Mouse (Mus musculus): ENCODE data around the gene Sohlh2. TPM values are rescaled to one million over a fixed set of nuclear protein-coding genes. Genes with fewer than 3 reads are reported as not detected.
"Not testable (repeated sequence)": the region's sequence is repeated elsewhere in the genome, so short reads cannot be mapped to it uniquely, and the experiment has no call there.

The Sohlh2 gene
- polyA plus RNA-seq, 1 experiment, result 0.21 TPM

DNA sequence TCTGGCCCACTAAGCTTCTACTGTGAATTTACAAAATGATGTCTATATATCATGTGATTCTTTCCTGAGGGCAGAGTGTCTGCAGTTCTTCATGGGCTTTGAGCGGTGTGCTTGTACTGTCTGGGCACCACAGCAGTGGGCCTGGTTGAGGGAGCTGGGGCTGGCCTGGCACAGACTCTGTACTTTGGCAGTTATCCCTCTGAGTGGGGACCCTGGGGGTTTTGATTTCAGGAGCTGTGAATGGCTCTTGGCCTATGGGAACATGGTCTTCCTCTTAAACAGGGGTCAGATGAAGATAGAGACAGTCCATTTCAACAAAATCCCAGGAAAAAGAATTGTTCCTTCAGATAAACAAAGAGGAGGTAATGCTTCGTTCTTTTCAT is 14.5 kb downstream of the Sohlh2 start:
- Histone ChIP-seq H3K4me3 (ENCODE audit: insufficient read depth, low read length) (no peak overlapping the region), H3K4me1 (ENCODE audit: control insufficient read depth, insufficient read depth, low read length) (no peaks in the 10 kb centered on the region), H3K27ac (ENCODE audit: insufficient read depth, low read length) (peak overlapping the region; percentile 74)
- no peak for TF ChIP-seq POLR2A (IDR thresholded peaks at IDR 0.05; ENCODE audit: low read depth, low read length)
- no peak for TF ChIP-seq CTCF (IDR thresholded peaks at IDR 0.05; ENCODE audit: borderline replicate concordance, insufficient read depth, low read length)

DNA sequence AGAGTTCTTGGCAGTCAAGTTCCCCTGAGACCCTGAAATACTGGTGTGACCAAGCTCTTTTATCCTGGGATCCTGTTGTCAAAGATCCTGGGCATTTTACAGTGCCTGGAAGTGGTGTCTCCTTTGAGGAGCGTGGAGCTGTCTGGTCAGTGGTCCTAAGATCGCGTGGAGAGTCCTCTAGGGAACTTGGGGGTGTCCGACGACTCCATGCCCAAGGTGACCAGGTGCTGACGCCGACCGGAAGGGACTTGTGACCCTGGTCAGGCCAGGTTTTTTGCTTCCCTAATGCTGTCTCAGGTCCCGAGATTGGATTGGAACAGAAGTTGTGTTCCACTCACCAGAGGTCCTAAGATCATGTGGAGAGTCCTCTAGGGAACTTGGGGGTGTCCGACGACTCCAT is 21.8 kb downstream of the Sohlh2 start:
- H3K4me3 ChIP-seq (ENCODE audit: insufficient read depth, low read length); H3K27ac ChIP-seq (ENCODE audit: insufficient read depth, low read length); H3K4me1 ChIP-seq (ENCODE audit: control insufficient read depth, insufficient read depth, low read length): not testable (repeated sequence)

GRCm38 (mm10) chr3:55206413-55206812 is 24.6 kb downstream of the Sohlh2 start:
- no peaks in the 10 kb centered on the region for H3K4me1 ChIP-seq (ENCODE audit: control insufficient read depth, insufficient read depth, low read length)
- TF ChIP-seq CTCF (IDR thresholded peaks at IDR 0.05; ENCODE audit: borderline replicate concordance, insufficient read depth, low read length) (no peak), POLR2A (IDR thresholded peaks at IDR 0.05; ENCODE audit: low read depth, low read length) (no peak)
- no peak overlapping the region for H3K27ac ChIP-seq (ENCODE audit: insufficient read depth, low read length)
- H3K4me3 ChIP-seq (ENCODE audit: insufficient read depth, low read length), result no peak overlapping the region

GRCm38 (mm10) chr3:55207665-55208064 is 25.8 kb downstream of the Sohlh2 start:
- no peak for TF ChIP-seq POLR2A (IDR thresholded peaks at IDR 0.05; ENCODE audit: low read depth, low read length)
- no peak for TF ChIP-seq CTCF (IDR thresholded peaks at IDR 0.05; ENCODE audit: borderline replicate concordance, insufficient read depth, low read length)
- H3K27ac ChIP-seq (ENCODE audit: insufficient read depth, low read length), result no peak overlapping the region
- H3K4me1 ChIP-seq (ENCODE audit: control insufficient read depth, insufficient read depth, low read length), result no peaks in the 10 kb centered on the region

GRCm38 (mm10) chr3:55212254-55212653 is 30.4 kb downstream of the Sohlh2 start:
- peaks cover 10% of the 10 kb centered on the region; the same call in 1 of the 2 replicates for H3K4me1 ChIP-seq (ENCODE audit: control insufficient read depth, insufficient read depth, low read length)
- no peak overlapping the region for H3K27ac ChIP-seq (ENCODE audit: insufficient read depth, low read length)

More at GRCm38 (mm10) chr3:55207665-55208064, 25.8 kb downstream of the Sohlh2 start:
- no peak overlapping the region for H3K4me3 ChIP-seq (ENCODE audit: insufficient read depth, low read length)

GRCm38 (mm10) chr3:55213785-55214184 is 32.0 kb downstream of the Sohlh2 start:
- peaks cover 10% of the 10 kb centered on the region; the same call in 1 of the 2 replicates for H3K4me1 ChIP-seq (ENCODE audit: control insufficient read depth, insufficient read depth, low read length)
- H3K27ac ChIP-seq (ENCODE audit: insufficient read depth, low read length), result peak overlapping the region; percentile 96
- no peak overlapping the region for H3K4me3 ChIP-seq (ENCODE audit: insufficient read depth, low read length)
- TF ChIP-seq CTCF (IDR thresholded peaks at IDR 0.05; ENCODE audit: borderline replicate concordance, insufficient read depth, low read length) (no peak), POLR2A (IDR thresholded peaks at IDR 0.05; ENCODE audit: low read depth, low read length) (no peak)

More at GRCm38 (mm10) chr3:55212254-55212653, 30.4 kb downstream of the Sohlh2 start:
- TF ChIP-seq CTCF (IDR thresholded peaks at IDR 0.05; ENCODE audit: borderline replicate concordance, insufficient read depth, low read length) (no peak), POLR2A (IDR thresholded peaks at IDR 0.05; ENCODE audit: low read depth, low read length) (no peak)
- H3K4me3 ChIP-seq (ENCODE audit: insufficient read depth, low read length), result no peak overlapping the region

GRCm38 (mm10) chr3:55214413-55214812 is 32.6 kb downstream of the Sohlh2 start:
- Histone ChIP-seq H3K4me1 (ENCODE audit: control insufficient read depth, insufficient read depth, low read length) (peaks cover 10% of the 10 kb centered on the region; the same call in 1 of the 2 replicates), H3K27ac (ENCODE audit: insufficient read depth, low read length) (peak overlapping the region; percentile 96), H3K4me3 (ENCODE audit: insufficient read depth, low read length) (no peak overlapping the region)
- TF ChIP-seq CTCF (IDR thresholded peaks at IDR 0.05; ENCODE audit: borderline replicate concordance, insufficient read depth, low read length) (no peak), POLR2A (IDR thresholded peaks at IDR 0.05; ENCODE audit: low read depth, low read length) (no peak)

DNA sequence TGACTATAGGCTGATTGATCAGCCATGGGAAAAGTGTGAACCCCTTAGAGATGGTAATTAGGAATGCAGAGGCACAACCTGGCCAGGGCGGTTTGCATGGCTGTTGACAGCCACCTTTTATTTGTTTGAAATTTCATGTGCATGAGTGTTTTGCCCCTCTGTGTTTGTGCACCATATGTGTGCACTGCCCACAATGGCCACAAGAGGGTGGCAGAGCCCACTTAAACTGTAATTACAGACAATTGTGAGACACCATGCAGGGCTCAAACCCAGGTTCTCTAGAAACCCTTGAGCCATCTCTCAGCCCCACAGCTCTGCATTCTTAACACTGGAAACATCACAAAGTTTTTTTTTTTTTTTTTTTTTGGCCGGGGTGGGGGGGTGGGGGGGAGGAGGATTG is 40.7 kb downstream of the Sohlh2 start:
- Histone ChIP-seq H3K27ac (ENCODE audit: insufficient read depth, low read length) (no peak overlapping the region), H3K4me3 (ENCODE audit: insufficient read depth, low read length) (no peak overlapping the region), H3K4me1 (ENCODE audit: control insufficient read depth, insufficient read depth, low read length) (no peaks in the 10 kb centered on the region)
- TF ChIP-seq CTCF (IDR thresholded peaks at IDR 0.05; ENCODE audit: borderline replicate concordance, insufficient read depth, low read length), result peak; percentile 16; the same call in 1 of the 2 replicates
- no peak for TF ChIP-seq POLR2A (IDR thresholded peaks at IDR 0.05; ENCODE audit: low read depth, low read length)

- Histone ChIP-seq H3K4me3 (ENCODE audit: insufficient read depth, low read length) (no peak overlapping the region), H3K27ac (ENCODE audit: insufficient read depth, low read length) (no peak overlapping the region), H3K4me1 (ENCODE audit: control insufficient read depth, insufficient read depth, low read length) (no peaks in the 10 kb centered on the region)
- TF ChIP-seq POLR2A (IDR thresholded peaks at IDR 0.05; ENCODE audit: low read depth, low read length), result no peak
- TF ChIP-seq CTCF (IDR thresholded peaks at IDR 0.05; ENCODE audit: borderline replicate concordance, insufficient read depth, low read length), result no peak
Measured at GRCm38 (mm10) chr3:55223862-55224261, 42.0 kb downstream of the Sohlh2 start.

- TF ChIP-seq CTCF (IDR thresholded peaks at IDR 0.05; ENCODE audit: borderline replicate concordance, insufficient read depth, low read length), result no peak
- TF ChIP-seq POLR2A (IDR thresholded peaks at IDR 0.05; ENCODE audit: low read depth, low read length), result no peak
- Histone ChIP-seq H3K4me3 (ENCODE audit: insufficient read depth, low read length) (no peak overlapping the region), H3K4me1 (ENCODE audit: control insufficient read depth, insufficient read depth, low read length) (no peaks in the 10 kb centered on the region), H3K27ac (ENCODE audit: insufficient read depth, low read length) (no peak overlapping the region)
Measured at GRCm38 (mm10) chr3:55226501-55227213, 44.8 kb downstream of the Sohlh2 start.

Measured in embryonic fibroblast, embryonic 13.5 days (primary cell).